Mouse (Mus musculus) lung, postnatal 0 days (tissue): Measurements from ENCODE around the gene Ccr9. TPM values are rescaled to one million over a fixed set of nuclear protein-coding genes. Genes with fewer than 3 reads are reported as not detected.
A peak's percentile ranks its signal among the peaks of the same experiment; 100 is the strongest.

ENCODE experiments used
- ATAC-seq: fragments of 200-750 bp; cut with Nextera tagmentation; 2 replicates; pipeline ENCODE4 v1.8.0; 2017; ENCODE audit warnings: moderate library complexity
- DNase-seq: peaks from one replicate; pipeline ENCODE4 v3.0.0-alpha.2; 2016; ENCODE audit warnings: low spot score
- H3K27ac ChIP-seq: fragments of 300-500 bp; sonication (generic); 2 replicates; pipeline ENCODE4 v1.5.1; 2014; ENCODE audit warnings: antibody characterized with exemption, mild to moderate bottlenecking, low read length, mixed read lengths
- H3K27me3 ChIP-seq: fragments of 300-500 bp; sonication (generic); replicated peaks from 2 replicates; pipeline ENCODE4 v1.6.1; 2014; ENCODE audit warnings: low read length, mixed read lengths; ENCODE audit not compliant: insufficient read depth
- H3K36me3 ChIP-seq: fragments of 300-500 bp; sonication (generic); 2 replicates; pipeline ENCODE4 v1.6.1; 2014; ENCODE audit warnings: low read length, mixed read lengths; ENCODE audit not compliant: insufficient read depth
- H3K4me1 ChIP-seq: fragments of 300-500 bp; sonication (generic); 2 replicates; pipeline ENCODE4 v1.6.1; 2014; ENCODE audit warnings: antibody characterized with exemption, low read depth, low read length, mixed read lengths; ENCODE audit not compliant: insufficient read depth
- H3K4me2 ChIP-seq: fragments of 300-500 bp; sonication (generic); replicated peaks from 2 replicates; pipeline ENCODE4 v1.6.1; 2014; ENCODE audit warnings: low read depth, mild to moderate bottlenecking, low read length, moderate library complexity, mixed read lengths
- H3K4me3 ChIP-seq: fragments of 300-500 bp; sonication (generic); 2 replicates; pipeline ENCODE4 v1.5.1; 2014; ENCODE audit warnings: low read depth, low read length
- H3K9ac ChIP-seq: fragments of 300-500 bp; sonication (generic); replicated peaks from 2 replicates; pipeline ENCODE4 v1.6.1; 2014; ENCODE audit warnings: low read depth, mild to moderate bottlenecking
- H3K9me3 ChIP-seq: fragments of 300-500 bp; sonication (generic); 2 replicates; pipeline ENCODE4 v1.6.1; 2016; ENCODE audit warnings: low read length, mixed read lengths
- CTCF ChIP-seq: IDR thresholded peaks from 2 replicates; pipeline ENCODE4 v1.5.1; 2016; ENCODE audit warnings: antibody characterized with exemption, mild to moderate bottlenecking
- EP300 ChIP-seq: IDR thresholded peaks from 2 replicates; pipeline ENCODE4 v1.6.1; 2016; ENCODE audit warnings: antibody characterized with exemption, mild to moderate bottlenecking, control low read depth
- WGBS: fragments of 180-500 bp; shearing (Covaris S2); extraction: QIAGEN DNeasy Blood & Tissue Kit; methylation state at CpG from one replicate; pipeline ENCODE4 v1.1.7; 2014; 5-methylcytosine and 5-hydroxymethylcytosine counted together
- polyA plus RNA-seq: library from polyadenylated mRNA; unstranded; fragments of >200 nt; fragmentation: Nextera tagmentation; extraction: Ambion mirVana; gene quantifications from 2 replicates; pipeline ENCODE4 v1.2.1, GENCODE M21; 2015

The Ccr9 gene
- polyA plus RNA-seq, 1 experiment from 2014 or later, result 0.29 TPM

- WGBS, result 84% methylated on average over 2 of the region's 2 CpGs
- H3K27ac ChIP-seq, result no peak overlapping the region
- ATAC-seq (no peak), DNase-seq (no peak)
- H3K9ac ChIP-seq, result no peak overlapping the region
- peaks cover 43% of the 10 kb centered on the region for H3K36me3 ChIP-seq
- no peaks in the 10 kb centered on the region for H3K27me3 ChIP-seq
- H3K4me1 ChIP-seq, result no peaks in the 10 kb centered on the region
- H3K9me3 ChIP-seq, result no peaks in the 10 kb centered on the region
- H3K4me3 ChIP-seq, result no peak overlapping the region
- H3K4me2 ChIP-seq, result no peak overlapping the region
- TF ChIP-seq CTCF, result no peak
- TF ChIP-seq EP300, result no peak
These were observed 140.4 kb downstream of the Ccr9 start for GRCm38 (mm10) chr9:123818601-123819000.

- 67% methylated on average over 3 of the region's 3 CpGs for WGBS
- Histone ChIP-seq H3K9me3 (no peaks in the 10 kb centered on the region), H3K4me3 (no peak overlapping the region), H3K4me1 (no peaks in the 10 kb centered on the region), H3K27me3 (no peaks in the 10 kb centered on the region), H3K9ac (no peak overlapping the region), H3K36me3 (peaks cover 60% of the 10 kb centered on the region), H3K4me2 (no peak overlapping the region), H3K27ac (peak overlapping the region; percentile 75)
- peak; percentile 84 for TF ChIP-seq EP300
- TF ChIP-seq CTCF, result no peak
- DNase-seq (peak; percentile 80), ATAC-seq (peak; percentile 91)
These were observed 148.4 kb downstream of the Ccr9 start for GRCm38 (mm10) chr9:123826631-123827030.

GRCm38 (mm10) chr9:123828916-123829315 lies 150.7 kb downstream of the Ccr9 start:
- DNase-seq, result no peak
- no peak for TF ChIP-seq CTCF
- TF ChIP-seq EP300, result no peak
- H3K36me3 ChIP-seq, result peaks cover 43% of the 10 kb centered on the region
- 89% methylated on average over 4 of the region's 4 CpGs for WGBS
- no peak overlapping the region for H3K4me2 ChIP-seq
- no peak overlapping the region for H3K27ac ChIP-seq
- no peak overlapping the region for H3K4me3 ChIP-seq
- H3K27me3 ChIP-seq, result no peaks in the 10 kb centered on the region
- no peaks in the 10 kb centered on the region for H3K9me3 ChIP-seq
- ATAC-seq, result no peak
- no peaks in the 10 kb centered on the region for H3K4me1 ChIP-seq
- H3K9ac ChIP-seq, result no peak overlapping the region

Other genes with a start within 250 kb of the Ccr9 start
- gene Limd1, start 199.7 kb upstream of the Ccr9 start, polyA plus RNA-seq, result 56.3 and 61.9 TPM in 2 replicates
- gene Sacm1l, start 148.7 kb upstream of the Ccr9 start, polyA plus RNA-seq, result 38.6 and 41.2 TPM in 2 replicates
- 0.12 and 0.17 TPM in 2 replicates for gene Slc6a20b, start 45.9 kb upstream of the Ccr9 start, polyA plus RNA-seq
- 0.12 and 0.24 TPM in 2 replicates for gene Slc6a20a, start 446 bp downstream of the Ccr9 start, polyA plus RNA-seq
- 38.6 and 38.7 TPM in 2 replicates for gene Lztfl1, start 39.3 kb downstream of the Ccr9 start, polyA plus RNA-seq
- gene Cxcr6, start 128.0 kb downstream of the Ccr9 start, polyA plus RNA-seq, result 0.39 and 0.49 TPM in 2 replicates
- 9.2 and 11.9 TPM in 2 replicates for gene Fyco1, start 173.5 kb downstream of the Ccr9 start, polyA plus RNA-seq
- 0.02 and 0.06 TPM in 2 replicates for gene Xcr1, start 183.6 kb downstream of the Ccr9 start, polyA plus RNA-seq